Mouse (Mus musculus): ENCODE data around the gene Depp1. TPM values are rescaled to one million over a fixed set of nuclear protein-coding genes. Genes with fewer than 3 reads are reported as not detected.

The Depp1 gene
- polyA plus RNA-seq, 1 experiment from 2014 or later: 65.7 TPM

GRCm38 (mm10) chr6:116642942-116643341 is 7.5 kb upstream of the Depp1 start:
- Histone ChIP-seq H3K9me3 (replicated peaks; ENCODE audit: control insufficient read depth, low read length) (no peaks in the 10 kb centered on the region), H3K27me3 (ENCODE audit: control insufficient read depth, insufficient read depth, low read length) (no peaks in the 10 kb centered on the region), H3K9ac (ENCODE audit: low read length) (no peak overlapping the region), H3K36me3 (ENCODE audit: control insufficient read depth, insufficient read depth) (no peaks in the 10 kb centered on the region), H3K4me1 (ENCODE audit: control insufficient read depth, insufficient read depth, low read length) (peaks cover 47% of the 10 kb centered on the region), H3K27ac (ENCODE audit: low read length) (peak overlapping the region; percentile 78), H3K4me3 (ENCODE audit: low read length) (no peak overlapping the region), H3K4me2 (ENCODE audit: low read depth, low read length) (no peak overlapping the region)
- 79% methylated on average over 11 of the region's 11 CpGs for WGBS
- ATAC-seq (replicated peaks; ENCODE audit: extremely low read depth, insufficient read depth, low FRiP score): no peak

- Histone ChIP-seq H3K27me3 (ENCODE audit: control insufficient read depth, insufficient read depth, low read length) (no peaks in the 10 kb centered on the region), H3K9ac (ENCODE audit: low read length) (no peak overlapping the region), H3K4me1 (ENCODE audit: control insufficient read depth, insufficient read depth, low read length) (peaks cover 45% of the 10 kb centered on the region), H3K9me3 (replicated peaks; ENCODE audit: control insufficient read depth, low read length) (no peaks in the 10 kb centered on the region), H3K4me2 (ENCODE audit: low read depth, low read length) (no peak overlapping the region), H3K36me3 (ENCODE audit: control insufficient read depth, insufficient read depth) (no peaks in the 10 kb centered on the region), H3K4me3 (ENCODE audit: low read length) (no peak overlapping the region), H3K27ac (ENCODE audit: low read length) (peak overlapping the region; percentile 78)
- ATAC-seq (replicated peaks; ENCODE audit: extremely low read depth, insufficient read depth, low FRiP score): no peak; the same call in 1 of the 2 replicates
- WGBS: 54% methylated on average over 4 of the region's 4 CpGs
These were observed 6.5 kb upstream of the Depp1 start for GRCm38 (mm10) chr6:116643881-116644280.

GRCm38 (mm10) chr6:116644335-116644734 is 6.1 kb upstream of the Depp1 start:
- Histone ChIP-seq H3K4me3 (ENCODE audit: low read length) (no peak overlapping the region), H3K9me3 (replicated peaks; ENCODE audit: control insufficient read depth, low read length) (no peaks in the 10 kb centered on the region), H3K27me3 (ENCODE audit: control insufficient read depth, insufficient read depth, low read length) (no peaks in the 10 kb centered on the region), H3K9ac (ENCODE audit: low read length) (0 out of 2 replicates have a peak overlapping the region, but pooled peaks have one; percentile 0), H3K4me1 (ENCODE audit: control insufficient read depth, insufficient read depth, low read length) (peaks cover 43% of the 10 kb centered on the region), H3K4me2 (ENCODE audit: low read depth, low read length) (no peak overlapping the region), H3K27ac (ENCODE audit: low read length) (peak overlapping the region; percentile 78), H3K36me3 (ENCODE audit: control insufficient read depth, insufficient read depth) (no peaks in the 10 kb centered on the region)
- ATAC-seq (replicated peaks; ENCODE audit: extremely low read depth, insufficient read depth, low FRiP score): peak; percentile 91
- WGBS: 19% methylated on average over 3 of the region's 3 CpGs

- peak overlapping the region; percentile 58; the same call in 1 of the 2 replicates for H3K27ac ChIP-seq (ENCODE audit: low read length)
- no peaks in the 10 kb centered on the region for H3K27me3 ChIP-seq (ENCODE audit: control insufficient read depth, insufficient read depth, low read length)
- peaks cover 48% of the 10 kb centered on the region for H3K4me1 ChIP-seq (ENCODE audit: control insufficient read depth, insufficient read depth, low read length)
- no peak overlapping the region for H3K4me2 ChIP-seq (ENCODE audit: low read depth, low read length)
- H3K9ac ChIP-seq (ENCODE audit: low read length): peak overlapping the region; percentile 55
- H3K36me3 ChIP-seq (ENCODE audit: control insufficient read depth, insufficient read depth): no peaks in the 10 kb centered on the region
- no peaks in the 10 kb centered on the region for H3K9me3 ChIP-seq (replicated peaks; ENCODE audit: control insufficient read depth, low read length)
- WGBS: 60% methylated on average over 12 of the region's 12 CpGs
- no peak; the same call in 1 of the 2 replicates for ATAC-seq (replicated peaks; ENCODE audit: extremely low read depth, insufficient read depth, low FRiP score)
- no peak overlapping the region for H3K4me3 ChIP-seq (ENCODE audit: low read length)
These were observed 2.6 kb upstream of the Depp1 start for GRCm38 (mm10) chr6:116647763-116648162.

- H3K4me1 ChIP-seq (ENCODE audit: control insufficient read depth, insufficient read depth, low read length): peaks cover 39% of the 10 kb centered on the region
- H3K36me3 ChIP-seq (ENCODE audit: control insufficient read depth, insufficient read depth): no peaks in the 10 kb centered on the region
- H3K4me2 ChIP-seq (ENCODE audit: low read depth, low read length): no peak overlapping the region
- H3K9ac ChIP-seq (ENCODE audit: low read length): peak overlapping the region; percentile 81
- ATAC-seq (replicated peaks; ENCODE audit: extremely low read depth, insufficient read depth, low FRiP score): no peak
- no peak overlapping the region for H3K4me3 ChIP-seq (ENCODE audit: low read length)
- H3K27me3 ChIP-seq (ENCODE audit: control insufficient read depth, insufficient read depth, low read length): no peaks in the 10 kb centered on the region
- 62% methylated on average over 7 of the region's 7 CpGs for WGBS
- no peaks in the 10 kb centered on the region for H3K9me3 ChIP-seq (replicated peaks; ENCODE audit: control insufficient read depth, low read length)
- H3K27ac ChIP-seq (ENCODE audit: low read length): peak overlapping the region; percentile 96
These were observed 598 bp upstream of the Depp1 start for GRCm38 (mm10) chr6:116649811-116650210.

GRCm38 (mm10) chr6:116651437-116652118 is 1.2 kb downstream of the Depp1 start:
- peak overlapping the region; percentile 62 for H3K4me3 ChIP-seq (ENCODE audit: low read length)
- H3K9ac ChIP-seq (ENCODE audit: low read length): peak overlapping the region; percentile 81
- no peaks in the 10 kb centered on the region for H3K9me3 ChIP-seq (replicated peaks; ENCODE audit: control insufficient read depth, low read length)
- H3K27me3 ChIP-seq (ENCODE audit: control insufficient read depth, insufficient read depth, low read length): no peaks in the 10 kb centered on the region
- H3K36me3 ChIP-seq (ENCODE audit: control insufficient read depth, insufficient read depth): no peaks in the 10 kb centered on the region
- peak overlapping the region; percentile 68 for H3K4me2 ChIP-seq (ENCODE audit: low read depth, low read length)
- H3K27ac ChIP-seq (ENCODE audit: low read length): peak overlapping the region; percentile 96
- 44% methylated on average over 20 of the region's 20 CpGs for WGBS
- peak; percentile 38; the same call in 1 of the 2 replicates for ATAC-seq (replicated peaks; ENCODE audit: extremely low read depth, insufficient read depth, low FRiP score)
- H3K4me1 ChIP-seq (ENCODE audit: control insufficient read depth, insufficient read depth, low read length): peaks cover 22% of the 10 kb centered on the region

- H3K9me3 ChIP-seq (replicated peaks; ENCODE audit: control insufficient read depth, low read length): no peaks in the 10 kb centered on the region
- H3K36me3 ChIP-seq (ENCODE audit: control insufficient read depth, insufficient read depth): no peaks in the 10 kb centered on the region
- peaks cover 19% of the 10 kb centered on the region for H3K4me1 ChIP-seq (ENCODE audit: control insufficient read depth, insufficient read depth, low read length)
- ATAC-seq (replicated peaks; ENCODE audit: extremely low read depth, insufficient read depth, low FRiP score): no peak
- H3K27ac ChIP-seq (ENCODE audit: low read length): peak overlapping the region; percentile 7; the same call in 1 of the 2 replicates
- peak overlapping the region; percentile 68; the same call in 1 of the 2 replicates for H3K4me2 ChIP-seq (ENCODE audit: low read depth, low read length)
- no peak overlapping the region for H3K4me3 ChIP-seq (ENCODE audit: low read length)
- WGBS: 72% methylated on average over 3 of the region's 3 CpGs
- peak overlapping the region; percentile 18 for H3K9ac ChIP-seq (ENCODE audit: low read length)
- no peaks in the 10 kb centered on the region for H3K27me3 ChIP-seq (ENCODE audit: control insufficient read depth, insufficient read depth, low read length)
These were observed 2.8 kb downstream of the Depp1 start for GRCm38 (mm10) chr6:116653191-116653590.

GRCm38 (mm10) chr6:116653684-116654454 is 3.5 kb downstream of the Depp1 start:
- Histone ChIP-seq H3K4me1 (ENCODE audit: control insufficient read depth, insufficient read depth, low read length) (peaks cover 19% of the 10 kb centered on the region), H3K27ac (ENCODE audit: low read length) (peak overlapping the region; percentile 1; the same call in 1 of the 2 replicates), H3K36me3 (ENCODE audit: control insufficient read depth, insufficient read depth) (no peaks in the 10 kb centered on the region), H3K9me3 (replicated peaks; ENCODE audit: control insufficient read depth, low read length) (no peaks in the 10 kb centered on the region), H3K9ac (ENCODE audit: low read length) (no peak overlapping the region), H3K27me3 (ENCODE audit: control insufficient read depth, insufficient read depth, low read length) (no peaks in the 10 kb centered on the region), H3K4me2 (ENCODE audit: low read depth, low read length) (no peak overlapping the region), H3K4me3 (ENCODE audit: low read length) (no peak overlapping the region)
- 49% methylated on average over 9 of the region's 9 CpGs for WGBS
- ATAC-seq (replicated peaks; ENCODE audit: extremely low read depth, insufficient read depth, low FRiP score): no peak

- Histone ChIP-seq H3K27ac (ENCODE audit: low read length) (no peak overlapping the region), H3K9me3 (replicated peaks; ENCODE audit: control insufficient read depth, low read length) (no peaks in the 10 kb centered on the region), H3K4me3 (ENCODE audit: low read length) (no peak overlapping the region), H3K36me3 (ENCODE audit: control insufficient read depth, insufficient read depth) (no peaks in the 10 kb centered on the region), H3K27me3 (ENCODE audit: control insufficient read depth, insufficient read depth, low read length) (no peaks in the 10 kb centered on the region), H3K4me1 (ENCODE audit: control insufficient read depth, insufficient read depth, low read length) (no peaks in the 10 kb centered on the region; the same call in none of the 2 replicates), H3K4me2 (ENCODE audit: low read depth, low read length) (no peak overlapping the region), H3K9ac (ENCODE audit: low read length) (no peak overlapping the region)
- ATAC-seq (replicated peaks; ENCODE audit: extremely low read depth, insufficient read depth, low FRiP score): no peak
- 79% methylated on average over 2 of the region's 2 CpGs for WGBS
These were observed 13.0 kb downstream of the Depp1 start for GRCm38 (mm10) chr6:116663364-116663763.

Data from heart, embryonic 16.5 days (tissue).